Mouse (Mus musculus): ENCODE results near the gene Bsnd.
A peak's percentile ranks its signal among the peaks of the same experiment; 100 is the strongest.

Bsnd gene

DNA sequence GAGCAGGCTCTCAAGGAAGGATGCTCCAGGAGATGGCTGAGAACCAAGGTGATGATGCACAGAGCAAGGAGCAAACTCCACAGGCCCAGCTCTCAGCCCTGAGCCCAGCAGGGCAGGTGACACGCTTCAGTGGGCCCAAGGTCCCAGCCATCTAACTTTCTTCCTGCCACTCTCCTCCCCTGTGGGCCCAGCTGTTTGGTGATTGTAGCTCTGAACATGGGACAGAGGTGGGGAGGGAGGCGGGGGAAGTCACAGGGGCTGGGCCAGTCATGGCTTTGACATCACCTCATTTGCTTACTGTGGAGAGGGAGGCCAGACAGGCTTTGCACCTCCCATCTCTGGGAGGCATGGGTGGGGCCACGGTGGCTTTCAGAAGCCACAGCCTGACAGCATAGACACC, at the start of gene Bsnd:
Gene Bsnd (minus strand): TSS at position 168 of the 400 bp plus-strand sequence.
- DNase-seq (ENCODE audit: low spot score in 2 of 2): no peak

DNA sequence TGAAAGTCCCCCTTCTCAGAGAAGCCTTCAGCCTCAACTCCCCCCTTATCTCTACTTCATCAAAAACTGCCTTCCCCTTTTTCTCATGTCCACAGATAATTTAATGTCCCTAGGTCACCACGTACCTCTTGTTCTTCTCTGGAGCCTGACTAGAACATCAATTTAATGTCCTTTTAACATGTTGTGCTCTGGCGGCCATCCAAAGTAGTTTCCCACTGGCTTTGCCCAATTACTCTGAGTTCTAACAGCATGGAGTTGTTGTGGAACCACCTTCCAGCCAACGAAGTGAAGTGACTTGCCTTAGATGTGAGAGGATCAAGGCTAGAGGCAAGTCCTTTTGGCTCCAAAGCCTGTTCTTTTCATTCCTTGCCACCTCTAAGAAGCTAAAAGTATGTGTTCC, 49.4 kb upstream of the Bsnd start:
- no peak for DNase-seq (ENCODE audit: low spot score in 2 of 2)

DNA sequence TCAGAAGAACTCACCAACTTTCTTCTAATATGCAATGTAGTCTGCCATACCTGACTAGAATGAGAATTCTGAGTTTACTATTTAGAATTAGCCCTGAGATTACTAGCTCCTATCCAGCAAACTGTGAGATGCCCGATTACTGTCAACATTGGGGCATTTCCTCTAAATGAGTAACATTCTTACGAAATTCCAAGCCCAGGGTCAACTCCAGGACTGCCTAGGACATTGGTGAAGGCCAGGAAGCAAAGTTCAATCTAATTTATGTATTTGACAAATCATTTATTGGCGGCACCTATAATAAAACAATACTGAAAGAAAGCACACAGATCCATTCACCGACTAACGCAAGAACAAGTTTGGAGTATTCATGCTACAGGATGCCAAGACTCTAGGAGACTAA, 47.7 kb upstream of the Bsnd start:
- DNase-seq (ENCODE audit: low spot score in 2 of 2): no peak

DNA sequence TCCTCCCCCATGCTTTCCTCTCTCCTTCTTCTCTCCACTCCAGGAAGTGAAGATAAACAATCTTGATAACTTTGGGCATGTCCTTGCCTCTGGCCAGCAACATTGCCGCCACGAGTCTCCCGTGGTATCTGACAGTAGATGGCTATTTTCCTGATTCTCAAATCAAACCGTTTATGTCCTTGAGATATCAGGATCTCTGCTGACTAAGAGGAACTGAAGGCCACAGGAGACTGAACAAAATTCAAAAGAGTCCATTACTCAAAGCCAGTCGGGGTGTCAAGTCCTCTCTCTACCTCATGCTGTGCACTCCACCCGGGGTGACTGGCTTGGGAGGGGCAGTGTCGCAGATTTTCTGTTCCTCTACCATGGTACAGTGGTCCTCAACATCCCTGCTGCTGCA, 42.2 kb upstream of the Bsnd start:
- DNase-seq (ENCODE audit: low spot score in 2 of 2): no peak

DNA sequence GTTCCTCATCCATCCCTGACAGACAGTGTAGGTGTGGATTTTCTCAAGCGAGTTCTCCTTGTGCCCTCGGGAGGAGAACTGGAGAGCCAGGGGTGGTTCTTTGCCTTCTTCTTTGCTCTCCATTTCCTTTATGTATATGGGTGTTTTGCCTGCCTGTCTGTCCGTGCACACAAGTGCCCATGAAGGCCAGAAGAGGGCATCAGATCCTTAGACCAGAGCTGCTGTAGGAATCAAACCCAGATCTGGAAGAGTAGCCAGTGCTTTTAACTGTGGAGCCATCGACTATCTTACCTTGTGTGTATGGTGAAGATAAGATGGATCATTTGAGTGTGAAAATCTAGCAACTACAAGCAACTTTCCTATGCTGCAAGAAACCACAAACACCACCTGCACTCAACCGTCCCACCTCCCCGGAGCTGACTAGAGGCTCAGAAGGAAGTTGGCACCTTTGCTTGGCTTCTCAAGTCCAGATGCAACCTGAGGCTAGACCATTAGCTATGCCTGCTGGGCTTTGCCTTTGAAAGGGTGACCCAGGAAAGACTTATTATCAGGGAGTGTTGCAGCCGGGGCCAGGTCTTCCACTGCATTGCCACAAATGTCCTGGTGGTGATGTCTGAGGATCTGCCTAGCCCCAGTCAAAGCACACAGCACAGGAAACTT, 41.5 kb upstream of the Bsnd start:
- no peak for DNase-seq (ENCODE audit: low spot score in 2 of 2)

DNA sequence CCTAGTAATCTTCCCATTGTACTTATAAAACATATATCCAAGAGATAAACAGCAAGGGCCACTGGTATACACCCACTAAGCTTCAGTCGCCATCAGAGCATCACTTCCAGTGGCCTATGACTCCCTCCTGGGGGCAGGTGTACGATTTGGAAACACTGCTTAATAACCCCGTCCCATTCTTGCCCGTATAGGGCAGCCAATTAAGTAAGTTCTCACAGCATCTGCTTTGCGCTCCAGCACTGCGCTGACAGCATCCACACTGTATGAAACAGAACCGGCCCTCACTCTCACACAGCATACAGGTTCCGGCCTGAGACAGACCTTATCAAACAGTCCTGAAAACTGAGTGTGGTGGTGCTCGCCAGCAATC, 38.0 kb upstream of the Bsnd start:
- DNase-seq (ENCODE audit: low spot score in 2 of 2): no peak

DNA sequence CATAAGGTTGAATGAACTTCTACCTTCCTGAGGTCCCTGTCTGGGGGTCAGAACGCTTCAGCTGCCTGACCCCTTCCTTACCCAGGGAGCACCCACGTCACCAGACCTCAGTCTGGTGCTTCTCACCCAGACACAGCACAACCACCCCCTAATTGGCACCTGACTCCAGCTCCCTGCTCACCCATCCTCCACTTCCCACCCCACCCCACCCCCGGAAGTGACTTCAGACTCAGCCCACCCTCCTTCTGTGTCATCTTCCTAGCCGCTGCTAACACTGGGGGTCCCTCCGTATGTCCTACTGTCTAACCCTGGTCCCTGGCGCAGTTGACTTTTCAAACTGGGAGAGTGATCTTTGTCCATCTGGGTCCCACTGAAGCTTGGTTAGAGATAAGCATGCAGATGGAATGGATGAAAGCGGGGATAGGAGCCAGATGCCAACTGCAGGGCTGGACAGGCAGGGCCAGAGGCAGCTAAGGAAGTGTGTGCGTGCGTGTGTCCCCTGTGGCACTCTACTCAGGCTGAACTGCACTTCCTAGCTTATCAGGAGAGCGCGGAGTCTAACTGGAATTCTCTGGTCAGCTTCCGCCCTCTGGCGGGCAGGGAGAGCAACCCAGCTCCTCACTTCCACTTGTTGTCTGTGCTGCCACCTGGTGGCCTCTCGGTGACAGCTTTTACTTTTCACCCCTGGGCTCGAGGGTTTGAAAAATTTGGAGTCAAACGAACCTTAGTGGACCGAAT, 37.5 kb upstream of the Bsnd start:
- peak; percentile 84 to 87 for DNase-seq (ENCODE audit: low spot score in 2 of 2)

DNA sequence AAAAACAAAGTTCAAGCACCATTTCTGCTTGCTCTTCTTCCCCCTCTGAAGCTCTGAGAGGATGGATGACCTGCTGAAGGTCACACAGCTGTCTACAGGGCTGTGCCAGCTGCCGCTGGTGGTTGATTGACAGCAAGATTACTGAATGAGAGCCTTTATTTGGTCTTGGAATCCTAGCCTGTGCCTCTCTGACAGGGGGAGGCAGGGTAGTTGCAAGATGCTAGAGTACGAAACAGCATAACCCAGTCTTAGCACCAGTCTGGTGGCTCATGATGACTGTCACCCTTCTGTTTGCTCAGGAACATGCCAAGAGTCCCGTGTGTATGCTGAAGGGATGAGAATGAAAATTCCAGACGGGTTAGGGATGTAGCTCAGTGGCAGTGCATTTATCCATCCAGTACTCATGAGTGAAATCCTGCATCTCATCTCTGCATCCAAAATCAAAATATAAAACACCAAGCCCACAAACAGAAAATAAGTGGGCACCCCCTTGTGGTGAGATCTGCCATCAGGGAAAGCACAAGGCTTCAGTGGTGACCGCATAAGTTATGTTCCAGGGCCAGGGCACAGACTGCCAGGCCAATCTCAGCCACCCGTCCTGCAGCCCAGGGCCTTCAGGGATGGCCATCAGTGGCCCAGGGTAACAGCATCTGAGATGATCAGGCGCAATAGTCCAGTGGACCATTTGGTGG, 35.9 kb upstream of the Bsnd start:
- no peak for DNase-seq (ENCODE audit: low spot score in 2 of 2)

DNA sequence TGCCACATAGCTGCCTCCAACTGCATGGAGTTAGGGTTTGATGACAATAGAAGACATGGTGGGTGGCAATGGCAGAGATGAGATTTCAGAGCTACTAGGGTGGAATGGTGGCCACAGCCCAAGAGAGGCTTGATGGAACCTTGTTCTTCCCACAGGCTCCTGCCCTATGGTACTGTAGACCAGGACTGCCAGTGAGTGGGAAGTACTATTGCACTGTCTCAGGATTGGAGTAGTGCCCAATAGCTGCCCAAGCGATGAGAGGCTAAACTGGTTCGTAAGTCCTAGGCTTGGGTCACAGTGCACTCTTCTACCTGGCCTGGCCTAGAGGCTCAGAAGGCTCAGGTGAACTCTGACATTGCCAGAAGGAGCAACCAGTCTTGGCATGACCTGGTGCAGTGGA, 32.9 kb upstream of the Bsnd start:
- DNase-seq (ENCODE audit: low spot score in 2 of 2): no peak

DNA sequence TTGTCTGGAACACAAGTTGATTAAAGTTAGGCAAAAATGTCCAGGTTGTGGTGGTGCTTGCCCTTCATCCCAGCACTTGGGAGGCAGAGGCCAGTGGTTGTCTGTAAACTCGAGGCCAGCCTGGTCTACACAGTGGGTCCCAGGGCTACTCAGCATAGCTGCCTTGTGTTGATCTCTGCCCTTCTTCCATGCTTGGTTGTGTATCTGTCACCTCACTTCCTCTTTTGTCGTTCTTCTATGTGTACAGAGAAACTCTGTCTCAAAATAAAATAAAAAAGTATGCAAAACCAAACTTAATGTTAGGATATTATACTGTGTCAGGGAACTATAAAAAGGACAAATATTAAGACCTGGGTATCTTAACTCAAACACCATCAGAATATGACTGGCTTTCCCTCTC, 32.0 kb upstream of the Bsnd start:
- no peak for DNase-seq (ENCODE audit: low spot score in 2 of 2)

DNA sequence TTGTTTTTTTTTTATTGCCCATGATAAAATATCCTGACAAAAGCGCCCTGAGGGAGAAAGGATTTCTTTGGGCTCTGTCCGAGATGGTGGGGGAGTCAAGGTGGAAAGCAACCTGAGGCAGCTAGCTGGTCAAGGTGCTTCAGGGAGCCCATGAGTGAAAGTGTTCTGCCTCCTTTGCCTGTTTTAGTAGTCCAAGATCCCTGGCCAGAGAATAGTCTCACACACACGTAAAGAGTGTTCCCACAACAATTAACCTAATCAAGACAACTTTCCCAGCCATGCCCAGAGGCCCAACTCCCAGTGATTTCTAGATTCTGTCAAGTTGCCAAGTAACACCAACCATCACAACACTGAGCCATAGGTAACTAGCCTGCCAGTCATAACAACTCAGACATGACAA, 30.5 kb upstream of the Bsnd start:
- no peak for DNase-seq (ENCODE audit: low spot score in 2 of 2)

DNA sequence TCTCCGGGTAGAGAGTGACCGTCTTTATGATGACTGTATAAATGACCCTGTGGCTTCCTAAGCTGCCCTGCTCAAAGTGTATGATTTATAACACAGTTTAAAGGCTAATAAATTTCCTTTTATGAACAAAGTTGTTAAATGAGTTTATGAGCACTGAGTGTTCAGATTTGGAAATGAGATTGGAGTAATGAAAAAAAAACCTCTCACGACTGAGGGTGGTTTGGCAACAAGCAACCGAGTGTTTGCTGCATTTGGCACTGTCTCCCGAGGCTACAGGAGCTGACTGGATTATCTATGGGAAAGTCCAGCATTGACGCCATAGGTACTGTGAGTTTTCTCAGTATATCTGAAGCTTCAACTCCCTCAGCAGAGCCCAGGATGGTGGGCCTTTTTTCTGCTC, 22.5 kb upstream of the Bsnd start:
- DNase-seq (ENCODE audit: low spot score in 2 of 2): no peak

DNA sequence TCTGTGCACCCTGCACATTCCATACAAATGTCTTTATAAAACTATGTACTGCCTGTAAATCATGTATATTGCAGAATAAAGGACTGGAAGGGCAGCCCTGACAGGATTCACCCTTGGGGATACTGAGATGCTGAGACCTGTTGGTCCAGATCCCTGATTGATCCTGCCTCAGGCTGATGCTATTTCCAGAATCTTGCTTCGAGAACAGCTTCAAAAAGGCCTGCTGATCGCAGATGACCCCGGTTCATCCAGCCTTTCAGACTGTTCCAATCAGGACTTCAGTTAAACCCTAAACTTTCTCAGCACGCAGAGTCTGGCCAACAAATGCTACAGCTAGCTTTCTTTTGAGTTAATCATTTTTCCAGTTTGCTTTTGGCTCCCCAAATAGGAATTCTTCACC, 17.8 kb upstream of the Bsnd start:
- DNase-seq (ENCODE audit: low spot score in 2 of 2): no peak

DNA sequence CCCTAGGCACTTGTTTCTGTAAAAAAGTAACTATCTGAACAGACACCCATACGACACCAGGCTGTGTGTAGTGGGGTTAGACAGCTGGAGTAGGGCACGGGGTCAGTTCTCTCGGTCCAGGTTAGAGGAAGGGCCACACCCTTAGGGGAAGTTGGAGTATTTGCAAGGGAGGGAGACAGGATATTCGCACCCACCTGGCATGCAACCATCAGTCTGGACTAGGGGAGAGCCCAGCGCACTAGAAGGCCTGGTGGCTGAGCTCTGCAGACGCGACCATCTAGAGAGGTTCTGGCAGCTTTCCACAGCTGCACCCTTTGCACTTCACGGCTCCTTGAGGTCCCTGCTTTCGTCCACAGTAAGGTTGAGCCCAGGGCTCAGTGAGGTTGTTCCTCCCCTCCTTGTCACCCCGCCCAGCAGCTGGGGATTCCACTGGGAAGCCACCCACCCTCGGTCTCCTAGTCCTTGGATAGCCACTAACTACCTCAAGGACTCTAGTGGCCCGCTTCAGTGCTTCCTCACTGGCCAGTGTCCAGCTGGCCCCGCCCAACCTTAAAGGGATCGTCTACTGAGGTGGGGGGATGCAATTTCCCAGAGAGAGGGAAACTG, 13.5 kb upstream of the Bsnd start:
- DNase-seq (ENCODE audit: low spot score in 2 of 2): no peak

DNA sequence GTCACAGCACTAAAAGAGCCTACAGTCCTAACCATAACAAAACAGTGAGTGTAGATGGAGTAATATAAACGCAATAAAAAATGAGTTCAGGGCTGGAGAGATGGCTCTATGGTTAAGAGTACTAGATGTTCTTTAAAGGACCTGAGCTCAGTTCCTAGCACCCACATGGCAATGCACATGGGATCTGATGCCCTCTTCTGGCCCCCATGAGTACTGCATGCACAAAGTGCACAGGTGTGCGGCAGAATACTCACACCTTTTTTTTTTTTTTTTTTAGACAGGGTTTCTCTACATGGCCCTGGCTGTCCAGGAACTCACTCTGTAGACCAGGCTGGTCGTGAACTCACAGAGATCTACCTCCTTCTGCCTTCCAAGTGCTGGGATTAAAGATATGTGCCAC, 11.5 kb upstream of the Bsnd start:
- no peak for DNase-seq (ENCODE audit: low spot score in 2 of 2)

DNA sequence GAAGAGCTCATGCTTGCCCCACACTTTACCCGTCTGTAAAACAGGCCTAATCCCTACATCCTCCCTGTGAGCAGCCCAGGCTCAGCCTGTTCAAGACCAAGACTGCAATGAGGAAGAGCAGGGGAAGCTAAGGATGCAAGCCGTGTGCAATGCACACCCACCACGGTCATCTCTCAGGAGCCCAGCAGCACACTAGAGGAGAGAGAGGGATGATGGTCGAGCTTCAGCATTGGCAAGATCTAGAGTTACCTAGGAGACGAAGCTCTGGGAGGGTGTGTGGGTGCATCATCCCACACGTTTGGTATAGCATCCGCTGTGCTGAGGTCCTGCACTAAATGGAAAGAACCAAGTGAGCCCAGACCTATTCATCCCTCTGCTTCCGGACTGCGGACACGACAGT, 8.0 kb upstream of the Bsnd start:
- DNase-seq (ENCODE audit: low spot score in 2 of 2): no peak

DNA sequence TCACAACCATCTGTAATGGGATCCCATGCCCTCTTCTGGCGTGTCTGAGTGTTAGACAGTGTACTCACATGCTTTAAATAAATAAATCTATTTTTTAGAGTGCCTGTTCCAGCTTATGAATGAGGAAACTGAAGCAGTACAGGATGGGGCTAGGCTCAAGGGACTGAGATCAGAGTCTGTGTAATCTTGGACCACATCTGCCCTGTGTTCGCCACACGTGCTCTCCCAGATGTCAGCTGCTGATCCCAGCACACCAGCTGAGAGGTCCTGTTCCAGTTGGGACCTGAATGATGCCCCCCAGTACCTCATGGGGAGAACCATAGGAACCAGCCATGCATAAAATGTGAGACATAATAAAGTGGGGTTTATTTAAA, 6.4 kb upstream of the Bsnd start:
- DNase-seq (ENCODE audit: low spot score in 2 of 2): no peak

DNA sequence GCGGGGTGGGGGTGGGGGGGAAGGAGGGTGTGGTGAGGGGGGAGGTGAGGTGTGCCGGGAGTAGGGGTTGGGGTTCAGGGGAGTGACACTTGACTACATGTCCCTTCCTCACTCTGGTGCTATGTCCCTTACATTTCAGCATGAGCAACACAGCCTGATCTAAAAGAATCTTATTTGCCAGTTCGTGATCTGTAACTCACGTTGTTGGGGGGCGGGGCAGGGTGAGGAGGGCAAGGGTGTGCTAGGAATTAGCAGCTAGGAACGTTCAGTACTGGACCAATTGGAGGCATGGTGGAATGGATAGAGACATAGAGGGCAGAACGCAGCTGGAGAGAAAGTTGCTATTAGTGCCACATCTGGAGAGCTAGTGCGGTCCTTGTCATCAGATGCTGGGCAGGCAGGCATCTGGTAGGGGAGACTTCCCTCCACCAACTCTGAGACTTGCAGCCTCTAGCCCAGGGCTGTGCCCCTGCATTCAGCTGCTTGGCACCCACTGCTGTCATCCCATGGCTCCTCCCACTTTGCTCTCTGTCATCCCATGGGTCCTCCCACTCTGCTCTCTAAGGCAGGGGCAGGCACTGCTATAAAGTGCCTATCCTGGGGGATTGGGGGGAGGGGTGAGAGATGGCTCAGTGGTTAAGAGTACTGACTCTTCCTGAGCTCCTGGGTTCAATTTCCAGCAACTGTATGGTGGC, 5.8 kb upstream of the Bsnd start:
- DNase-seq (ENCODE audit: low spot score in 2 of 2): no peak

DNA sequence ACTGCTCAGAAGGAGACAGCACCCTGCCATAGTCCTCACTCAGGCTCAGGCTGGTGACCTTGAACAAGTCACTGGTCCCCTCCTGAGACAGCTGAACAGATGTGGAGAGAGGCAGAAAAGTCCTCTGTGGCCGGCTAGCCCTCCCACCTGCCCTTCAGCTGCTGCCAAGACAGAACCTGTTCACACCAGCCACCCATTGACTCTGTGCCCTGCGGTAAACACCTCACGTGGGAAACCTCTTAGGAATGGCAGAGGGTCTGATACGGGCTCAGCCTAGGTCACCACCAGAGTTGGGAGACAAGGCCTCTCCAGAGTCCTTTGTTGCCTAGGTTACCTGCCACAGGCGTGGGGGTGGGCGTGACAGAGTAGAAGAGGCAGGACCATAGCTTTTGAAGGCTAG, 4.8 kb upstream of the Bsnd start:
- no peak for DNase-seq (ENCODE audit: low spot score in 2 of 2)

DNA sequence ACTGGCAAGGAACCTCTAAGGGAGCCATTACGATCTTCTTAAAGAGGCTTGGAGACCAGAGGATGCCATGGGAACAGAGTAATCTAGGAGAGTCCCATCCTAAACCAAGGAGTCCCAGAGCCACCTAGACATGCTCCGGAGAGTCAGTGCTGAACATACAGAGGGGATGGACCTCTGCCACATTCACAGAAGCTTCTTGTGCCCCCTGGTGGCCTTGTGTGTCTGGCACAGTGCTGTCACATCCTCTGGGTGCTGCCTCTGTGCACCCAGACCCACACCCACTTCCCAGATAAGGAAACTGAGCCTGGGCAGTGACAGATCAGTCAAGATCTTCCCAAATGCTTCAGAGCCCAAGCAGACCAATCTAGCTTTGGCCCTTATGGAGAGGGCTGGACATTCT, 1.6 kb upstream of the Bsnd start:
- DNase-seq (ENCODE audit: low spot score in 2 of 2): no peak

DNA sequence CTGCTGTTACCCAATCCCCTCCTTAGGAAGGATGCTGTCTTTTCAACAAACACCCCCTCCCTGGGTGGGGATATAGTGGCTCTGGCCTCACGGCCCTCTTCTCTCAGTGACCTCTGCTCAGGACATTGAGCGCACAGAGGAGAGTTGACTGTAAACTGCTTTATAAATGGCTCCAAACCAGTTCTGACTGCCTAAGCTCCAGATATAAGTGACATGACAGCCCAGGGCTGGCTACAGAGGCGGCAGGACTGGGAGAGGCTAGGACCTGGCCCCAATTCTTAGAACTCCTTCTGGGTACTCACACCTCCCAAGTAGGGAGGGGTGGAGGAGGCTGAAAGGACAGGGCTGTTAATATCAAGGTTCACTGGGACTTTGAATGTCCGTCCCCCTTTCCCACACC, 1.5 kb downstream of the Bsnd start:
- no peak for DNase-seq (ENCODE audit: low spot score in 2 of 2)

DNA sequence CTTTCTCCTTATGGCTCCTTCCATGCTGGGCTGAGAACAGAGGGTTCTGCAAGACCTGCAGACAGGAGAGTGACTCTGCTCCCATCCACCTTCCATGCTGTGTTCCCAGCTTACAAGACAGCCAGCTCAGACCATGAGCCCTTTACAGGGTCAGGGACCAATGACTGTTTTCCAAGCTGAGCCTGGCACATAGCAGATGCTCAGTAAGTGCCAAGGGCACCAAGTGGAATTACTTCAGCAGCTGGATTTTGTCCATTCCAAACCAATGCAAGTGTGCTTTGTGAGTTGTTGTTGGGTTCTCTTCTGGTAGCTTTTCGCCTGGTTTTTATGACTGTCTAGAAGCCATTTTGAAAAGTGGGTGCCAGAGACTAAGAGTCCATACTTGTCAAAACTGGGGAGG, 8.3 kb downstream of the Bsnd start:
- DNase-seq (ENCODE audit: low spot score in 2 of 2): no peak
